Mouse (Mus musculus) kidney, adult 11 months (tissue): ENCODE measurements around the gene Kcnq1.

Experiments
- DNase-seq: peaks from one replicate; pipeline ENCODE4 v3.0.0; 2022

Gene Kcnq1

GRCm38 (mm10) chr7:143328185-143328915 lies 222.2 kb downstream of the Kcnq1 start:
- no peak for DNase-seq

- no peak for DNase-seq
Measured at GRCm38 (mm10) chr7:143329110-143329810, 223.1 kb downstream of the Kcnq1 start.

- DNase-seq: no peak
Measured at GRCm38 (mm10) chr7:143333040-143333439, 226.9 kb downstream of the Kcnq1 start.

- no peak for DNase-seq
Measured at GRCm38 (mm10) chr7:143333604-143334003, 227.4 kb downstream of the Kcnq1 start.

GRCm38 (mm10) chr7:143338690-143339089 lies 232.5 kb downstream of the Kcnq1 start:
- peak; percentile 15 for DNase-seq

GRCm38 (mm10) chr7:143340601-143341281 lies 234.6 kb downstream of the Kcnq1 start:
- peak; percentile 24 for DNase-seq

GRCm38 (mm10) chr7:143341301-143341980 lies 235.3 kb downstream of the Kcnq1 start:
- no peak for DNase-seq

GRCm38 (mm10) chr7:143343781-143344306 lies 237.7 kb downstream of the Kcnq1 start:
- no peak for DNase-seq

GRCm38 (mm10) chr7:143349287-143349686 lies 243.1 kb downstream of the Kcnq1 start:
- no peak for DNase-seq

- DNase-seq: no peak
Measured at GRCm38 (mm10) chr7:143349848-143350247, 243.7 kb downstream of the Kcnq1 start.

- DNase-seq: no peak
Measured at GRCm38 (mm10) chr7:143355831-143356230, 249.7 kb downstream of the Kcnq1 start.

GRCm38 (mm10) chr7:143357109-143357508 lies 250.9 kb downstream of the Kcnq1 start:
- no peak for DNase-seq

- DNase-seq: no peak
Measured at GRCm38 (mm10) chr7:143357831-143358230, 251.7 kb downstream of the Kcnq1 start.

GRCm38 (mm10) chr7:143359762-143360161 lies 253.6 kb downstream of the Kcnq1 start:
- no peak for DNase-seq

GRCm38 (mm10) chr7:143360776-143361175 lies 254.6 kb downstream of the Kcnq1 start:
- DNase-seq: no peak

- DNase-seq: no peak
Measured at GRCm38 (mm10) chr7:143364092-143364832, 258.1 kb downstream of the Kcnq1 start.

- peak; percentile 36 for DNase-seq
Measured at GRCm38 (mm10) chr7:143364969-143365839, 259.0 kb downstream of the Kcnq1 start.

GRCm38 (mm10) chr7:143367366-143368266 lies 261.5 kb downstream of the Kcnq1 start:
- DNase-seq: no peak

- no peak for DNase-seq
Measured at GRCm38 (mm10) chr7:143368267-143368643, 262.1 kb downstream of the Kcnq1 start.

GRCm38 (mm10) chr7:143371336-143371735 lies 265.2 kb downstream of the Kcnq1 start:
- DNase-seq: no peak
